Mouse (Mus musculus) ES-E14 (cell line): ENCODE measurements around the gene Sc5d.

Experiments used
- CHD2 ChIP-seq: IDR thresholded peaks from 2 replicates; pipeline ENCODE4 v1.6.1; 2014; ENCODE audit warnings: mild to moderate bottlenecking, low read depth, low read length, inconsistent platforms
- HCFC1 ChIP-seq: IDR thresholded peaks from 2 replicates; pipeline ENCODE4 v1.6.1; 2012; ENCODE audit warnings: low read length, inconsistent platforms, borderline replicate concordance; ENCODE audit not compliant: insufficient read depth
- MAFK ChIP-seq: IDR thresholded peaks from 2 replicates; pipeline ENCODE4 v1.6.1; 2014; ENCODE audit warnings: mild to moderate bottlenecking, low read depth, low read length, inconsistent platforms; ENCODE audit not compliant: insufficient read depth
- ZC3H11A ChIP-seq: IDR thresholded peaks from 2 replicates; pipeline ENCODE4 v1.6.1; 2012; ENCODE audit warnings: low read depth, mild to moderate bottlenecking, inconsistent platforms, low read length, borderline replicate concordance
- ZNF384 ChIP-seq: IDR thresholded peaks from 2 replicates; pipeline ENCODE4 v1.6.1; 2012; ENCODE audit warnings: low read depth, low read length, inconsistent platforms

- TF ChIP-seq CHD2 (no peak), HCFC1 (no peak), ZC3H11A (no peak), ZNF384 (no peak), MAFK (no peak)
Measured at GRCm38 (mm10) chr9:42275027-42275760, 11.1 kb upstream of the Sc5d start.
